Mouse (Mus musculus) large intestine, adult 2 months (tissue): Measurements from ENCODE around the gene Castor1. TPM values are rescaled to one million over a fixed set of nuclear protein-coding genes. Genes with fewer than 3 reads are reported as not detected.

Source experiments
- DNase-seq: peaks from one replicate; pipeline ENCODE4 v3.0.0-alpha.2; 2012; ENCODE audit warnings: low read depth, low spot score
- WGBS: fragments of 180-500 bp; shearing (Covaris S2); methylation state at CpG from one replicate; pipeline ENCODE4 v1.1.7; 2018; 5-methylcytosine and 5-hydroxymethylcytosine counted together
- polyA plus RNA-seq: library from polyadenylated mRNA; depleted of rRNA; stranded (reverse); fragments of >200 nt; gene quantifications from 2 replicates; pipeline ENCODE4 v1.2.3, GENCODE M21; 2012

Castor1 gene
- polyA plus RNA-seq, 1 experiment, result 4.5 TPM

- WGBS, result 45% methylated on average over 8 of the region's 8 CpGs
- no peak for DNase-seq
Measured at GRCm38 (mm10) chr11:4228463-4228862, 10.4 kb downstream of the Castor1 start.

DNA sequence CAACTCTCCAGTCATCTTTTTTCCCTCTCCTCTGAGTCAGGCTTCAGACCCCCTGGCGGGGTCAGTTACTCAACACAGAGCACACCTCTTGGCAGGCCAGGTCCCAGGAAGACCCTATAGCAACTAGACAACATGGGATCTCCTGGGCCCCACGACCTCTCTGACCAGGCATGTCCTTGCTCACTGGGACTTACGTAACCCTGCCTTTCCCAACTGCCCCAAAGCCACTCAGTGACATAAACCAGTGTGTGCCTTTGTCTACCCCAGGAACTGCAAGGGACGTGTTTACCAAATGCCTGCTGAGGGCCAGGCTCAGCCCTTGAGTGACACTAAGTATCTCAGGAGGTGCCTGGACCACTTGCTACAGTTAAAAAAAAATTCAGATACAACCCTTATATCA lies 11.8 kb downstream of the Castor1 start:
- no peak for DNase-seq
- 80% methylated on average over 4 of the region's 4 CpGs for WGBS

DNA sequence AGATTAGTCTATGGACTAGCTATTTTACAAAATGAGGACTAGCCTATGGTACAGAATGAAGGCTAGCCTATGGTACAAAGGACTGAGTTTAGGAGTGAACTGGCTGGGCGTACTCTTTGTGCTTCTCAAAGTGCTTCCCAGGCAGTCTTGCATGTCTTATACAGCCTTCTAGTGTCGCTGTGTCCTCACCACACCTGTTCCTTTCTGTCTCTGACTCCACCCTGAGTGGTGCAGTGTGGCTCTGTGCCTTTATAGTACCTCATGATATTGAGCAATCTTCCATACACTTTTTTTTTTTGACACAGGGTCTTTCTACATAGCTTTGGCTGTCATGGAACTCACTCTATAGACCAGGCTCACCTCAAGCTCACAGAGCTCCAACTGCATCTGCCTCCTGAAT lies 13.4 kb downstream of the Castor1 start:
- 49% methylated on average over 2 of the region's 2 CpGs for WGBS
- no peak for DNase-seq

GRCm38 (mm10) chr11:4232644-4233043 lies 14.6 kb downstream of the Castor1 start:
- DNase-seq, result no peak
- 70% methylated on average over 12 of the region's 12 CpGs for WGBS

GRCm38 (mm10) chr11:4235052-4235655 lies 17.1 kb downstream of the Castor1 start:
- 93% methylated on average over 6 of the region's 6 CpGs for WGBS
- no peak for DNase-seq

GRCm38 (mm10) chr11:4235665-4236545 lies 17.9 kb downstream of the Castor1 start, which contains the start of gene Osm:
TSS of gene Osm (plus strand) at chr11:4236420.
- WGBS, result 65% methylated on average over 16 of the region's 16 CpGs
- DNase-seq, result no peak

GRCm38 (mm10) chr11:4236546-4237067 lies 18.6 kb downstream of the Castor1 start:
- 77% methylated on average over 21 of the region's 21 CpGs for WGBS
- no peak for DNase-seq

- 60% methylated on average over 18 of the region's 18 CpGs for WGBS
Measured at GRCm38 (mm10) chr11:4237389-4237912, 19.4 kb downstream of the Castor1 start.

DNA sequence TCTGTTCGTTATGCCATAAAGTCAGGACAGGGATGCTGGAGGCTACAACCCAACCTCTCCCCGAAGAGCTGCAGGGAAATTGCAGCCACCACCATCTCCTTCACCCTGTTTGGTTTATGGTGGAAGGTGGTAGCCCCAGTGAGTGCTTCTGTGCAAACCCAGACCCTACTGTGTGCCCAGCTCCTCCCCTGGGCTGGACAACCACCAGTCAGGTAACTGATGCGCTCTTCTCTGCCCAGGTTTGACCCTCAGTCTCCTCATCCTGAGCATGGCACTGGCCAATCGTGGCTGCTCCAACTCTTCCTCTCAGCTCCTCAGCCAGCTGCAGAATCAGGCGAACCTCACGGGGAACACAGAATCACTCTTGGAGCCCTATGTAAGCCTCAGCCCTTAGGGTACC lies 20.1 kb downstream of the Castor1 start:
- DNase-seq, result no peak
- 84% methylated on average over 6 of the region's 6 CpGs for WGBS

More at GRCm38 (mm10) chr11:4237389-4237912, 19.4 kb downstream of the Castor1 start:
- no peak for DNase-seq

DNA sequence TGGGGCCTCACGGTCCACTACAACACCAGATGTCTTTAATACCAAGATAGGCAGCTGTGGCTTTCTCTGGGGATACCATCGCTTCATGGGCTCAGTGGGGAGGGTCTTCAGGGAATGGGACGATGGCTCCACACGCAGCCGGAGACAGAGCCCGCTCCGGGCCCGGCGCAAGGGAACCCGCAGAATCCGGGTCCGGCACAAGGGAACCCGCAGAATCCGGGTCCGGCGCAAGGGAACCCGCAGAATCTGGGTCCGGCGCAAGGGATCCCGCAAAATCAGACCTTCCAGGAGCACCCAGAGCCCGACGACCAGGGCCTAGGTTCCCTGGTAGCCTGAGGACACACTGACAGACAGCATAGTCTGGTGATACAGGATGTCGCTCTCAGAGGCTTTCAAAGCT lies 21.7 kb downstream of the Castor1 start:
- WGBS, result 93% methylated on average over 23 of the region's 23 CpGs
- DNase-seq, result no peak

DNA sequence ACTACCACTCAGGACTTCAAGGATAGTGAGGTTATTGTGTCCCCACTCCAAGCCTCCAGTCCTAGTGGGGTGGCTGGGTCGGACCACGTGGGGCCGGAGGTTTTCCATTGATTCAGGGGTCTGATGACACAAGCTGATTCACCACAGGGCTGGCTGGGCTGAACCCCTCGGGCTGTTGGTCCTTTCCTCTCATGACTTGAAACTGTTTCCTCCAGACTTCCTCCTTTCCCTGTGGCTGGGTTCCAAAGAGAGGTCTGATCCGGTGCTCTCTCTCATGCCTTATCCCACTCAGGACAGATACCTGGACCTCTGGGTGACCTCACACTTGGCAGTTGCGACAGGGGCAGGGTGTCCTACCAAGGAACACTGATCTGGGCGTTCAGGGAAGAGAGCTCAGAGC lies 22.1 kb downstream of the Castor1 start:
- no peak for DNase-seq
- 71% methylated on average over 7 of the region's 7 CpGs for WGBS

DNA sequence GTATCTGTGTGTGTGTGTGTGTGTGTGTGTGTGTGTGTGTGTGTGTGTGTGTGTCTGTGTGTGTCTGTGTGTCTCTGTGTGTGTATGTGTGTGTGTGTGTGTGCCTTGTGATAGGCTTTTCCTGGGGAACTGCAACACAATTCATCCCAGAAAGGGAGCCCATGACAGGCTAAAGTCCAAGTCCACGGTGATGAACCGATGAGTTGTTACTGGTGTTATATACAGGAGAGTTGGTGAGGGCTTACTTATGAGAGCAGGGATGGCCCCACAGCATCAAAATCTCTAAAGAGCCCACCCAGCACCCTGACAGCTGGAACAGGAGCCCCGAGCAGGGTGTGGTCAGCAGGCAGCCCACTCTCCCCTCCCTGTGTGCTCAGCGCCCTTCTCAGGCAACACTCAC lies 23.2 kb downstream of the Castor1 start:
- WGBS, result 41% methylated on average over 4 of the region's 4 CpGs
- DNase-seq, result no peak

DNA sequence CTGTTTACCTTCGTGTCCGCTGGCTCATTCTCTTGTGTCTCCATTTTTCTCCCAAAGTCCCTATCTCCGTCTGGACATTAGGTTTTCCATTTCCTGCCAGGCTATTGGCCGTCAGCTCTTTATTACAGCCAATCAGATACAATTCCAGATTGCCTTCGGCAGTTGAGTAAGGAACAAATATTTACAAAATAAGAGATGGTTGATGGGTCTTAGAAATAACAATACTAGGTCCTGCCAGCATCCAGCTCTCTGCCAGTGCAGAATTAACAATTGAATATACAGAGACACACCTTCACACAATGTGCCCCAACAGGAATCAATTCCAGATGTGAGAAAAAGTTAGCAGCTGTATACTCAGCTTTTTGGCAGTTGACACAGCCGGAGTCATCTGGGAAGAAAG lies 28.1 kb downstream of the Castor1 start:
- 62% methylated on average over 6 of the region's 6 CpGs for WGBS
- no peak for DNase-seq

DNA sequence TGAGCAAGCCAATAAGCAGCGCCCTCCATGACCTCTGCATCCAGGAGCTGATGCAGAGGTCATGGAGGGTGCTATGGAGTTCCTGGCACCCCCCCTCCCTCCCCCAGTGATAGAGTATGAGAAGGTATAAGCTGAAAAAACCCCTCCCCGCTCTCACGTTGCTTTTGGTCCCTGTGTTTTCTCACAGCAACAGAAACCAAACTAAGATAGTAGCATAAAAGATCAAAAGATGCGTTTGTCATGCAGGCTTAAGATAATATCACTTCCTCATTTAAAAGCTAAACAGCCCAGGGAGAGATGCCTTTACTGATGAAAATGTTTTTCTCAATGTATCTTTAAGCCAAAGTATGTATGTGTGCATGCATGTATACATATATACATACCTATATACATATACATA lies 28.6 kb downstream of the Castor1 start:
- WGBS, result 68% methylated on average over 4 of the region's 4 CpGs
- no peak for DNase-seq

GRCm38 (mm10) chr11:4247201-4247959 lies 29.4 kb downstream of the Castor1 start:
- DNase-seq, result no peak
- WGBS, result 77% methylated on average over 14 of the region's 14 CpGs

GRCm38 (mm10) chr11:4249151-4249550 lies 31.1 kb downstream of the Castor1 start:
- 44% methylated on average over 3 of the region's 3 CpGs for WGBS
- DNase-seq, result no peak

DNA sequence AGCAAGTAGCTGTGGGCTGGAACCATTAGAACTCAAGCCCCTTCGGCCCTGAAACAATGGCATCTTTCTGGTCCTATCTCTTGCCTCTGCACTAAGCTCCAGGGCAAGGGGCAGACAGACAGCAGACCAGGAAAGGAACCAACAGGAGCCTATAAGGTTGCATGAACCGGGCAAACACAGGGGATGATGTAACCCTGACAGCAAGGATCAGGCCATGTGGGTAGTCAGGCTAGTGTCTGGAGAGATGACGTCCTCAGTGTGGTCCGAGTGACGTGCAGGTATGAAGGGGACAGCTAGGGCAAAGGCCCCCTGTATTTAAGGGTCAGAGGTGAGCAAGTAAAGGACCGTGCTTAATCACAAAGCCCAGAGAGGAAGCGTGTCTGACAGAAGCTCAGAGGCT lies 32.3 kb downstream of the Castor1 start:
- no peak for DNase-seq
- WGBS, result 82% methylated on average over 7 of the region's 7 CpGs

GRCm38 (mm10) chr11:4251376-4251775 lies 33.4 kb downstream of the Castor1 start:
- 42% methylated on average over 3 of the region's 3 CpGs for WGBS

GRCm38 (mm10) chr11:4252886-4253285 lies 34.9 kb downstream of the Castor1 start:
- DNase-seq, result no peak
- 84% methylated on average over 2 of the region's 2 CpGs for WGBS

More at GRCm38 (mm10) chr11:4251376-4251775, 33.4 kb downstream of the Castor1 start:
- no peak for DNase-seq
